ENCODE assay signal across 23 mouse cellular contexts in genomic region chr11:56957824-56958223, GRCm38 (mm10). TPM values are rescaled to one million over a fixed set of nuclear protein-coding genes. Genes with fewer than 3 reads are reported as not detected.
DNase-seq lines count a peak whose midpoint lies in the region; ATAC-seq and TF ChIP-seq lines count a peak whose summit lies in the region.
"Had no signal": no experiment of that assay in that cellular context is flagged by ENCODE, and none has a peak within 500 bp of the region (broad histone marks: within the 10 kb centered on the region; RNA-seq: fewer than 3 reads in every experiment).

No protein-coding gene starts in this region.

- no peak overlapping the region for H3K4me3 ChIP-seq in forebrain, postnatal 0 days (ENCODE audit: low read depth, low read length)
- no peak overlapping the region for H3K4me3 ChIP-seq in forebrain, embryonic 11.5 days (ENCODE audit: low read depth, low read length)
- H3K4me3 ChIP-seq in midbrain, embryonic 14.5 days (replicated peaks; ENCODE audit: low read depth, low read length) = no peak overlapping the region
- H3K4me3 ChIP-seq in midbrain, postnatal 0 days (ENCODE audit: low read depth, low read length) = no peak overlapping the region
- H3K4me3 ChIP-seq in embryonic fibroblast, embryonic 13.5 days (ENCODE audit: insufficient read depth, low read length) = no peak overlapping the region
- no peak overlapping the region for H3K4me3 ChIP-seq in intestine, postnatal 0 days (ENCODE audit: low read depth, low read length)
- H3K4me3 ChIP-seq: embryonic facial prominence, embryonic 10.5 days; erythroblast, embryonic 14.5 days; gastrocnemius, adult 2 months; hindbrain, embryonic 12.5 days had no signal

- no peak overlapping the region for H3K4me2 ChIP-seq in forebrain, postnatal 0 days (ENCODE audit: low read depth)
- H3K4me2 ChIP-seq in forebrain, embryonic 11.5 days (ENCODE audit: low read depth, low read length, severe bottlenecking) = no peak overlapping the region
- H3K4me2 ChIP-seq in midbrain, embryonic 14.5 days (ENCODE audit: low read length) = no peak overlapping the region
- no peak overlapping the region for H3K4me2 ChIP-seq in midbrain, postnatal 0 days (ENCODE audit: low read depth, low read length, poor library complexity, severe bottlenecking)
- H3K4me2 ChIP-seq in intestine, postnatal 0 days (replicated peaks; ENCODE audit: low read depth) = no peak overlapping the region
- H3K4me2 ChIP-seq: hindbrain, embryonic 12.5 days had no signal

- H3K27me3 ChIP-seq in forebrain, postnatal 0 days (ENCODE audit: insufficient read depth, low read length) = no peaks in the 10 kb centered on the region
- H3K27me3 ChIP-seq in forebrain, embryonic 11.5 days (ENCODE audit: control insufficient read depth, insufficient read depth, low read length) = no peaks in the 10 kb centered on the region
- no peaks in the 10 kb centered on the region for H3K27me3 ChIP-seq in midbrain, embryonic 14.5 days (ENCODE audit: control insufficient read depth, insufficient read depth, low read length)
- no peaks in the 10 kb centered on the region for H3K27me3 ChIP-seq in midbrain, postnatal 0 days (ENCODE audit: insufficient read depth, low read length)
- H3K27me3 ChIP-seq in intestine, postnatal 0 days (replicated peaks; ENCODE audit: control insufficient read depth, insufficient read depth, low read length) = no peaks in the 10 kb centered on the region
- H3K27me3 ChIP-seq: hindbrain, embryonic 12.5 days had no signal

- H3K27ac ChIP-seq in forebrain, postnatal 0 days (ENCODE audit: low read depth, low read length) = peak overlapping the region; percentile 67
- H3K27ac ChIP-seq in forebrain, embryonic 11.5 days (ENCODE audit: low read depth, low read length) = no peak overlapping the region
- no peak overlapping the region for H3K27ac ChIP-seq in midbrain, embryonic 14.5 days (replicated peaks; ENCODE audit: low read depth, low read length)
- no peak overlapping the region for H3K27ac ChIP-seq in midbrain, postnatal 0 days (ENCODE audit: low read depth, low read length)
- peak overlapping the region; percentile 20; the same call in 1 of the 2 replicates for H3K27ac ChIP-seq in embryonic fibroblast, embryonic 13.5 days (ENCODE audit: insufficient read depth, low read length)
- no peak overlapping the region for H3K27ac ChIP-seq in intestine, postnatal 0 days (ENCODE audit: low read depth, low read length)
- H3K27ac ChIP-seq: embryonic facial prominence, embryonic 10.5 days; gastrocnemius, adult 2 months; hindbrain, embryonic 12.5 days had no signal

- no peaks in the 10 kb centered on the region for H3K9me3 ChIP-seq in forebrain, postnatal 0 days (ENCODE audit: low read length)
- no peaks in the 10 kb centered on the region for H3K9me3 ChIP-seq in forebrain, embryonic 11.5 days (ENCODE audit: control insufficient read depth, low read length)
- no peaks in the 10 kb centered on the region for H3K9me3 ChIP-seq in midbrain, embryonic 14.5 days (ENCODE audit: control insufficient read depth, low read length)
- no peaks in the 10 kb centered on the region for H3K9me3 ChIP-seq in midbrain, postnatal 0 days (ENCODE audit: low read length)
- H3K9me3 ChIP-seq in intestine, postnatal 0 days (ENCODE audit: control insufficient read depth) = no peaks in the 10 kb centered on the region
- H3K9me3 ChIP-seq: embryonic facial prominence, embryonic 10.5 days; hindbrain, embryonic 12.5 days had no signal

- H3K9ac ChIP-seq in forebrain, postnatal 0 days = no peak overlapping the region
- no peak overlapping the region for H3K9ac ChIP-seq in forebrain, embryonic 11.5 days (ENCODE audit: low read length)
- no peak overlapping the region for H3K9ac ChIP-seq in midbrain, embryonic 14.5 days (replicated peaks; ENCODE audit: low read length)
- H3K9ac ChIP-seq in midbrain, postnatal 0 days (replicated peaks; ENCODE audit: low read length, poor library complexity, severe bottlenecking) = no peak overlapping the region
- no peak overlapping the region for H3K9ac ChIP-seq in intestine, postnatal 0 days (ENCODE audit: low read depth, low read length)
- H3K9ac ChIP-seq: hindbrain, embryonic 12.5 days had no signal

- TF ChIP-seq POLR2A in embryonic fibroblast, embryonic 13.5 days (IDR thresholded peaks at IDR 0.05; ENCODE audit: low read depth, low read length) = no peak

- 68% methylated on average over 2 of the region's 2 CpGs for WGBS in forebrain, postnatal 0 days
- WGBS in forebrain, embryonic 11.5 days = 93% methylated on average over 2 of the region's 2 CpGs
- WGBS in midbrain, embryonic 14.5 days = 85% methylated on average over 2 of the region's 2 CpGs
- 62% methylated on average over 2 of the region's 2 CpGs for WGBS in midbrain, postnatal 0 days
- WGBS in intestine, postnatal 0 days = 88% methylated on average over 2 of the region's 2 CpGs

- TF ChIP-seq CTCF in forebrain, postnatal 0 days (IDR thresholded peaks at IDR 0.05; ENCODE audit: low read depth) = no peak
- no peak for TF ChIP-seq CTCF in midbrain, postnatal 0 days (IDR thresholded peaks at IDR 0.05)
- TF ChIP-seq CTCF in embryonic fibroblast, embryonic 13.5 days (IDR thresholded peaks at IDR 0.05; ENCODE audit: borderline replicate concordance, insufficient read depth, low read length) = no peak
- TF ChIP-seq CTCF in intestine, postnatal 0 days (IDR thresholded peaks at IDR 0.05; ENCODE audit: low read depth) = no peak

- peak; percentile 32 for DNase-seq in forebrain, postnatal 0 days
- no peak for DNase-seq in forebrain, embryonic 11.5 days (ENCODE audit: low spot score)
- DNase-seq in midbrain, embryonic 14.5 days = peak; percentile 11
- DNase-seq in midbrain, postnatal 0 days (ENCODE audit: low spot score) = no peak
- DNase-seq in brain, adult 2 months (ENCODE audit: low read depth, low spot score) = peak; percentile 59
- no peak for DNase-seq in frontal cortex, postnatal 14 days (ENCODE audit: low spot score in 2 of 2)
- DNase-seq: adrenal gland, adult 8-10 months; adrenal gland, postnatal 36 days; cerebellum, adult 18-20 months; cerebellum, adult 9-11 months; gastrocnemius, adult 2 months; gastrocnemius, postnatal 25 days; heart, postnatal 10 days; heart, postnatal 4 days; kidney, adult 11 months had no signal

- H3K36me3 ChIP-seq in forebrain, postnatal 0 days (ENCODE audit: insufficient read depth) = no peaks in the 10 kb centered on the region
- no peaks in the 10 kb centered on the region for H3K36me3 ChIP-seq in forebrain, embryonic 11.5 days (ENCODE audit: control insufficient read depth, insufficient read depth, low read length)
- H3K36me3 ChIP-seq in midbrain, embryonic 14.5 days (ENCODE audit: control insufficient read depth, insufficient read depth, low read length) = no peaks in the 10 kb centered on the region
- no peaks in the 10 kb centered on the region for H3K36me3 ChIP-seq in midbrain, postnatal 0 days (ENCODE audit: insufficient read depth, low read length)
- H3K36me3 ChIP-seq in intestine, postnatal 0 days (ENCODE audit: control insufficient read depth, insufficient read depth) = no peaks in the 10 kb centered on the region
- H3K36me3 ChIP-seq: embryonic facial prominence, embryonic 10.5 days; hindbrain, embryonic 12.5 days had no signal

- H3K4me1 ChIP-seq in forebrain, postnatal 0 days (ENCODE audit: insufficient read depth) = no peaks in the 10 kb centered on the region
- no peaks in the 10 kb centered on the region for H3K4me1 ChIP-seq in forebrain, embryonic 11.5 days (replicated peaks; ENCODE audit: control insufficient read depth, insufficient read depth, low read length)
- H3K4me1 ChIP-seq in midbrain, embryonic 14.5 days (ENCODE audit: control insufficient read depth, insufficient read depth, low read length) = no peaks in the 10 kb centered on the region
- H3K4me1 ChIP-seq in midbrain, postnatal 0 days (ENCODE audit: insufficient read depth, low read length) = no peaks in the 10 kb centered on the region
- no peaks in the 10 kb centered on the region for H3K4me1 ChIP-seq in embryonic fibroblast, embryonic 13.5 days (ENCODE audit: control insufficient read depth, insufficient read depth, low read length)
- no peaks in the 10 kb centered on the region for H3K4me1 ChIP-seq in intestine, postnatal 0 days (replicated peaks; ENCODE audit: control insufficient read depth, insufficient read depth, low read length)
- H3K4me1 ChIP-seq: embryonic facial prominence, embryonic 10.5 days; hindbrain, embryonic 12.5 days had no signal

- peak; percentile 43; the same call in 1 of the 2 replicates for ATAC-seq in forebrain, postnatal 0 days
- ATAC-seq in forebrain, embryonic 11.5 days (replicated peaks; ENCODE audit: low FRiP score) = no peak
- no peak for ATAC-seq in midbrain, embryonic 14.5 days (ENCODE audit: low FRiP score, low TSS enrichment)
- ATAC-seq in midbrain, postnatal 0 days (ENCODE audit: low FRiP score) = no peak
- ATAC-seq in intestine, postnatal 0 days = no peak
- ATAC-seq: hindbrain, embryonic 16.5 days; inflammation-experienced regulatory T-cells, adult 6 months had no signal

RNA-seq across cellular contexts. Expression of gene Gria1, which starts 53.4 kb away (rescaled TPM):
- 103 and 121 TPM in 2 replicates for total RNA-seq in forebrain, postnatal 0 days (2014; rRNA removed)
- polyA plus RNA-seq in forebrain, postnatal 0 days (2015; fragmentation: Nextera tagmentation; extraction: Ambion mirVana) = 48.9 and 92.7 TPM in 2 replicates
- polyA plus RNA-seq in forebrain, embryonic 11.5 days (2014; fragmentation: Nextera tagmentation; extraction: Ambion mirVana) = 2.4 and 2.6 TPM in 2 replicates
- polyA plus RNA-seq in midbrain, embryonic 14.5 days (2014; fragmentation: Nextera tagmentation; extraction: Ambion mirVana) = 30.5 and 31.9 TPM in 2 replicates
- total RNA-seq in midbrain, postnatal 0 days (2014; rRNA removed) = 73.4 and 76.1 TPM in 2 replicates
- 51.9 and 61.8 TPM in 2 replicates for polyA plus RNA-seq in midbrain, postnatal 0 days (2015; fragmentation: Nextera tagmentation; extraction: Ambion mirVana)
- polyA plus RNA-seq in embryonic fibroblast, embryonic 13.5 days (2011; ENCODE audit: insufficient read length, low read depth, missing spikeins) = 2.7 and 6.1 TPM in 2 replicates
- polyA plus RNA-seq in intestine, postnatal 0 days (2015; fragmentation: Nextera tagmentation; extraction: Ambion mirVana) = 0.46 and 0.64 TPM in 2 replicates
- total RNA-seq: granulocyte monocyte progenitor cell, adult 5-6 weeks had no signal
- polyA plus RNA-seq: erythroblast, embryonic 14.5 days; inflammation-experienced regulatory T-cells, adult 6 months had no signal

Comparison
In these comparisons a context has a peak if more than half of its experiments do, and no peak if none do; other contexts are left out.
1. DNase-seq: peak in forebrain, postnatal 0 days (single experiment), midbrain, embryonic 14.5 days (single experiment) and brain, adult 2 months (single experiment); none in forebrain, embryonic 11.5 days (single experiment), midbrain, postnatal 0 days (single experiment) and frontal cortex, postnatal 14 days (0 of 2).
2. H3K27ac ChIP-seq: peak in forebrain, postnatal 0 days (single experiment) and embryonic fibroblast, embryonic 13.5 days (single experiment); none in forebrain, embryonic 11.5 days (single experiment), midbrain, embryonic 14.5 days (single experiment), midbrain, postnatal 0 days (single experiment) and intestine, postnatal 0 days (single experiment).